Mouse (Mus musculus): ENCODE results near the gene Psma3.

DNA sequence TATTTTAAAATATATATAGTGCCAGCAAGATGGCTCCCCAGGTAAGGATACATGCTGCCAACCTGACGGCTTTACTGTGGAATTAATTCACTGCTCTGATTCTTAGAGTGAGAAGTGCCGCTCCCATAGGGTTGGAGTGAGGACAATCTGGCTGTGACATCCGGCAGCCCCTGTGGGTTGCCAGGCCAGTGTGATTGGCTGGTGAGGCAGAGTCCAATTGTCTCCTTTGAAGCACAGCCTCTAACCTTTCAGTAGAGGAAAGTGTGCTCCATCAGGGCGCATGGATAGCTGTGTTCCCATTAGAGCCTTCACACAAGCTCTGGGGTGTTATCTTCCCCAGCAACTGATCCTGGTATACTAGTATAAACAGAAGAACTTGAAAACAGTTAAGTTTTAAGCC lies 15.8 kb upstream of the Psma3 start:
- TF ChIP-seq POLR2A (IDR thresholded peaks at IDR 0.05; ENCODE audit: borderline replicate concordance, extremely low read depth, insufficient read depth, insufficient read length, poor library complexity, severe bottlenecking): no peak
- TF ChIP-seq CTCF (IDR thresholded peaks at IDR 0.05; ENCODE audit: borderline replicate concordance, extremely low read depth, insufficient read depth, insufficient read length): no peak

All from brain, embryonic 14.5 days (tissue).